Mouse (Mus musculus): Measurements from ENCODE around the gene Dpp6.
A peak's percentile ranks its signal among the peaks of the same experiment; 100 is the strongest.

Dpp6 gene

DNA sequence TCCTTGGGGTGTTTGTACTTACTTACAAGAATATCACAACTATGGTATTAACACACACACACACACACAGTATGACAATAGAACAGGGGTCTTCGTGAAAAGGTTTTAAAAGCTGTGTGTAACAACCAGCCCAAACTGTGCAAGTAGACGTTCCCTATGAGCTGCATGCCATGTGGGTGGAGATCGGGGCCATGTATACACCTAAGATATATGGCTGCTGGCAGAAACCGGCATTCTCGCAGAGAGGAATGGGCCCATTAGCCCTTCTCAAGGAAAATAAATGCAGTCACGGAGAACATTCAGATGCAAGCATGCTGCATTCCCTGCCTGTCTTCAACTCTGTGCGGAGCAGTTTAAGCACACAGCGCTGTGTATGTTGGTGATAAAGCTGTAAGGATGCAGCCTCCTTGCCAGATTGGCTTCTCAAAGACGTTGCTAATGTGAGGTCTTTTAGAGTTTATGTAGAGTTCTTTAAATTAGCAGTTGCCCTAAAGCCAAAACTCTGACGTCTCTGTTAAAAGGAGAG, 461.2 kb downstream of the Dpp6 start:
- no peak for DNase-seq (ENCODE audit: low spot score in 2 of 2)

- no peak for DNase-seq (ENCODE audit: low spot score in 2 of 2)
Observed at GRCm38 (mm10) chr5:27286876-27287275, 469.9 kb downstream of the Dpp6 start.

DNA sequence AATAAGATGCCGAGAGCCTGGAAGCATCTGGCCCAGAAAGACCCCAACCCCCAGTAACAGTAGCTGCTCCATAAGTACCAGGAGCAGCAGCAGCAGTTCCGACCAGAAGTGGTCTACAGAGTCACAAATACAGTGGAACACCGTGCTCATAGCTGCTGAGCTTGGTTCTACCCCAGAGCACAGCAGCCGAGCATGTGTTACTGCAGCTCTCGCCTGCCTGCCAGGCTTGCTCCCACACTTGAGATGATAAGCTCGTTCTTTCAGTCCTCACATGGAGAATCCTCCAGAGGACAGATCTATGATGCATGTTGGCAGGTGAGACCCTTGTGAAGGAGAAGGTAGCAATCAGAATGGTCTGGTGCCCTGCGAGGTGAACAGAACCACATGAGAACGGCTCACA, 474.4 kb downstream of the Dpp6 start:
- DNase-seq (ENCODE audit: low spot score in 2 of 2): no peak

DNA sequence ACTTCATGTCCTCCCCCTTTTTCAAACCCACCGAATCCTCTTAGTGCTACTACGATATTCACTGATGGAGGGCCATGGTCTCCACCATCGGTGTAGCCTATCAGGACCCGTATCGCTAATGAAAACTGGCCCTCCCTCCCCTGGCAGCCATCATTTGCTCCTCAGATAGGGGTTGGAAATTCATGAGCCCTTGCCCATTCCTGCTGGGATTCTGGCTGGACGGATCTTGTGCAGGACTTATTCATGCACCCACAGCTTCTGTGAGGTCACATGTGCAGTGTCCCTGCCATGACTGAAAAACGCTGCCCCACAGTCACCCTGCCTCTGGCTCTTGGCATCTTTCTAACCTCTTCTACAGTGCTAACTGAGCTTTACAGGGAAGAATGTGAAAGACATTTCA, 475.2 kb downstream of the Dpp6 start:
- no peak for DNase-seq (ENCODE audit: low spot score in 2 of 2)

- no peak for DNase-seq (ENCODE audit: low spot score in 2 of 2)
Observed at GRCm38 (mm10) chr5:27304115-27304514, 487.1 kb downstream of the Dpp6 start.

DNA sequence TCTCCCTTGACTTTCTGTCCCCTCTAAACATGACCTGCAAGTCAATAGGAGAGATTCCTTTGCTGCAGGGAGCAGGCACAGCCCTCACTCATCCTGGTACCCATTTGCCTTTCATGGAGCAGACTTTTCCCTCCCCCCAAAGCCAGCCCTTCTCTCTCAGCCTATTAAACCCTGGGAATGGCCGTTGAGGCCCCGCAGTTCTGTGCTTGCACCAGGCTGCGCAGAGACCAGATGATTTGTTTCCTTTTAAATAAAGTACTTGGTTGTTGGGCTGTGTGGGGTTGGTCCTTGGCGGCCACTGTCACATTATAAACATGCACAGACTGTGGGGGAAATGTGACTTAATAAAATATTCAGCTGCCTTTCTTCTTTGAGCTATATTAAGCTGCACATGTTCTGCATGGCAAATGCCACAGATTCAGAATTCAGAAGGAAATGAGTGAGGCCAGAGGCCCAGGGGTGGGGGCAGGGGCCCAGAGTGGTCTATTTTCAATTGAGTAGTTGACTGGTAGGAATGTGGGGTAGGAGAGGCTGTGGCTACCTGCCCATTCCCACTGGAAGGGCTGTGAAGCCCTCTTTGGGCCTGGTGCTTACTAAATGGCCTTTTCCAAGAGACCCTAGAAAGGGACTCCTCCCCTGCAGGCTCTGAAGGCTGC, 489.6 kb downstream of the Dpp6 start:
- DNase-seq (ENCODE audit: low spot score in 2 of 2): peak; percentile 21 to 22

- no peak for DNase-seq (ENCODE audit: low spot score in 2 of 2)
Observed at GRCm38 (mm10) chr5:27310217-27310616, 493.2 kb downstream of the Dpp6 start.

DNA sequence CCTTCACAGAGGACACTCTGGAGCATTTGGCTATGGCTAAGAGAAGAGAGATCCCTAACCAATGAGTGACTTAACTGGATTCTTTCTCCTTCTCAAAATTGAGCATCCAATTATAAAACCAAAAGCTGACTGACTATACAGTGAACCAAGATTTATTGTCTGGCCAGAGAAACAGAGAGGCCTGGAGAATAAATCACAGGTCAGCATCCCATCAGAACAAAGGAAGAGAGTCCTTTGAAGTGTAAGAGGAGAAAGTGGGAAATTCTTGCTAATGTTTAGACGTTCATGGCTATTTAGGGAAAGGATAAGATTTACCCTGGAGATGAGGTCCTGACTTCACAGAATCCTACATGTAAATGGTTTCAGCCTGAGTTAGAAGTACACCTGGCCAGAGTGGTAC, 499.7 kb downstream of the Dpp6 start:
- no peak for DNase-seq (ENCODE audit: low spot score in 2 of 2)

GRCm38 (mm10) chr5:27317264-27317663, 500.3 kb downstream of the Dpp6 start:
- no peak for DNase-seq (ENCODE audit: low spot score in 2 of 2)

DNA sequence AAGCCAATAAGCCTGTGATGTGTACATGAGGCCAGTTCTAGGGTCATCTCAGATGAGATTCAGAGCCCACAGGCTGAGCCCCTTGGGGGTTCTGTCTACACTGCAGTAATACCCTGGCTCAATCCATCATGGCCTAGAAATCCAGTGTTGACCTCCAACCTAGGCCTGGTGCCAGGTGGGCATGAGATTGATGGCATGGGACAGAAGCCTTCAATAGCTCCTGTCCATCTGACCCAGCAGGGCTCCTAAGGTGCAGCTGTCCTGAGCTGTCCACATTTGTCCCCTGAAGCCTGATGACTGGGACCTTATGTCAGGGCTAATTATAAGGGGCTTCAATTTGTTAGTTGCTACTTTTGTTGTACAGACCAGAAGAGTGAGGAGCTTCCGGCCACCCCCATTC, 500.8 kb downstream of the Dpp6 start:
- no peak for DNase-seq (ENCODE audit: low spot score in 2 of 2)

DNA sequence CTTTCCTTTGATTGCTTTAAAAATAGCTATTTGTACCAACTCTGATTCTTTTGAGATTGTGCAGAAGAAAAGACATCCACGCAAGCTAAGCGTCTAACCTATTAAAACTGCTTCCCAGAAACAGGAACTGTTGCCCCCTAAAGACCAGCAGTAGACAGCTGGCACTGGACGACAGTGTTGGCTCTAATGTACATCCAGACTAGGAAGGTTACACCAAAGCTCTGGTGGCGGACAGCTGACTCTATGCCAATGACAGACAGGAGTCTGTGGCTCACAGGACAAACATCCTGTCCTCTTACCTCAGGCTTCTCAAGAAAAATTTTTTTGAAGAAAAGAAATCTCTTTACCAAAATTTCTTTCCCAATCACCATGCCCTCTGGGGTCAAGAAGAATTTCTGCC, 502.7 kb downstream of the Dpp6 start:
- no peak for DNase-seq (ENCODE audit: low spot score in 2 of 2)

DNA sequence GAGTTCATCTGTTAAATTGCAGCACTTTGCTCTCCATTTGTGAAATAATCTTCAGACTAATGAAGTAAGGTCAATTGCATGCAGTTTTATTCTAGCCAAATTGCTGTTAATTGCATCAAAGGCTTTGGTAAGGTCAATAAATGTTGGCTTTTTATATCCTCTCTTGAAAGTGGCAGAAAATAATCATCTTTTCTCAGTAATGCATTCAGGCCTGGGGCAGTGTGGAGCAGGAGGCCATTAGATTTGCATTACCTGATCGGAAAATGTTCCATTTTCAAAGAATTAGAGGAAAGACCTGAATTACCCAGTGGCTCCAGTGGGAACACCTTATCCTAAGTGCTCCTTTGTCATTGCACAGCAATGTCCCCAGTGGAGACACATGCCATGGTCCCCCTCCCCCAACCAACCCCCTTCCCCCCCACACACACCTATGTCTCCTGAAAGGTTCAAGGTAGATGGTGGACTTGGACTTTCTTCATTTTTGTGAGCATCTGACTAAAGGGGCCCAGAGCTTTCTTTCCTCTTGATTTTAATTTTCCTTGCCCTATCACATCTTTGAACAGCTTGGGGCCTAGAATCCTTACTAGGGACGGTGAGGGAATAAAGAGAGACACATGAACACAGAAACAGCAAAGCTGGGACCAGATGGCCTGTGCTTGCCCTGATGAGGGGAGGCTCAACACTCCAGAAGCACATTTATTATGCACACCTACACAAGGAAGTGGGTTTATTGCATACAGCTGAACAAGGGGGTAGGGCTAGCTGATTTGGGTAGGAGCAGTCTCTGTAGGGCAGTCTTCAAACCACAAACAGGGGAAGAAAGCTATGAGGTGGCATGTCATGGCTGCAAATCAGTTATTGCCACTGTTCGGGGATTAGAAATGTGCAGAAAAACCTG, 506.1 kb downstream of the Dpp6 start:
- no peak for DNase-seq (ENCODE audit: low spot score in 2 of 2)

GRCm38 (mm10) chr5:27324346-27324928, 507.4 kb downstream of the Dpp6 start:
- DNase-seq (ENCODE audit: low spot score in 2 of 2): peak in 1 of 2 experiments; percentile 13

GRCm38 (mm10) chr5:27336698-27337097, 519.7 kb downstream of the Dpp6 start:
- DNase-seq (ENCODE audit: low spot score in 2 of 2): no peak

- DNase-seq (ENCODE audit: low spot score in 2 of 2): no peak
Observed at GRCm38 (mm10) chr5:27339196-27340030, 522.4 kb downstream of the Dpp6 start.

DNA sequence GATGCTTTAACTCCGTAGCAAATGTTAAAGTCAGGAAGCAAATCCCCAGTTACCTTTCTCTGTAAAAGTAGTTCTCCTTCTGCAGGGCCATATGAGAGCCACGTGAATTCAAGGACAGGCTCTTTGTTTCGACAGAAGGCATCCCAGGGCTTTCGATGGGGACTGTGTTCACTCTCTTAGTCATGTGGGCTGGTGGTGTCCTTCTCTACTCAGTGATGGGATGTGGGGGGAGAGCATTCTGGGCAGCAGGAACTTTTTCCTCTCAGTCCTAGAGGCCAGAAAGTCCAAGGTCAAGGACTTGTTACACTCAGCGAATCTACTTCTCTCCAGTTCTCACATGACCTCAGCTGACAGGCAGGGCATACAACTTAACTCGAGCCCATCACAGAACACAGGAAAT, 525.3 kb downstream of the Dpp6 start:
- no peak for DNase-seq (ENCODE audit: low spot score in 2 of 2)

- DNase-seq (ENCODE audit: low spot score in 2 of 2): no peak
Observed at GRCm38 (mm10) chr5:27343626-27344025, 526.6 kb downstream of the Dpp6 start.

DNA sequence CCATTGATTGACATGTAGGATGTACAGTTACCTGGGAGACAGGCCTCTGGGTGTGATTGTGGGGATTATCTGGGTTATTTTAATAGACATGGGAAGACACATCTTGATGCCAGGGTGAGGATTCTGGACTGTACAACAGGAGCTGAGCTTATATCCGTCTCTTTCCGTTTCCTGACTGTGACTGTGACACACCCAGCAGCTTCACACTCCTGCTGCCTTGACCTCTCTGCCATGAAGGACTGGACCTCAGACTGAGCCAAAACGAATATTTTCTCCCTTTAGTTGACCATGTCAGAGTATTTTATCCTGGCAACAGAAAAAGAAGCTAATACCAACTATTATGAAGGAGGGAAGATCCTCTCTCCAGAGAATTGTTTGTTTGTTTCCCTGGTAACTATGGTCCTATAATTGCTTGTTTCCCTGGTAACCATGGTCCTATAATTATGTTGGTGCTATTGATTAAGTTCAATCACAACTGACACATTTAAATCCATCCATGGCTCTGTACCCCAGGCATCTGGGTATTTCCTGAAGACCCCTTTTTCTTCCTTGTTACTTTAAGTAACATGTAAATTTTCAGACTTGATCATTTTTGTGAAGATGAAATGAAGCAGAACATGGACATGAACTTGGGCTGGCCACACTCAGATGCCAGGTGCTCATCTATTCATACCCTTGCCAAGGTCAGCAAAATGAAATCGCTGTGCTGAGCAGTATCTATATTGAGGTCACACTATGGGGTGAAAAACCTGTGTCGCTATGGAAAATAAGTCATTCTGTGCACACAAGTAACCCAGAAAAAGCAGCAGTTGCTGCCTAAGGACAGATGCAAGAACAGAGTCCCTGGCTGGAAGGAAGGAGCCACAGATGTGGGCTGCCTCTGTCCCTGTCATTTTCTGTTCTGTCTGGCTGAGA, 531.4 kb downstream of the Dpp6 start:
- DNase-seq (ENCODE audit: low spot score in 2 of 2): no peak

DNA sequence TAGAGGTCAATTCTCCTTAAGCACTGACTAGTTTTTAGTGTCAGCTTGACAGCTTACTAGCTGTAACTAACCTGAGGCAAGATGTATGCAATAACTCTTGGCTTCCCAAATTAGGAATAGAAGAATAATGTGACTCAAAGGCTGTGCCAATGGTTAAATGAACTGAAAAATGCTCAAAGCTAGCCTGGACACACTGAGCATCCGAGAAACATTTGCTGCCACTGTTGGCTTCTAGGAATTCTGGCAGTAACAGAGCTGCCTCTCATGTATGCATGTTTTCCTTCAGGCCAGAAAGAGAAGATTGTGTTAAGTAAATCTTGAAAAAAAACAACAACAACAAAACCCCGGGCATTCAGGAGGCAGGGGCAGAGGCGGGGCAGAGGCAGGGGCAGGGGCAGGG, 540.6 kb downstream of the Dpp6 start:
- DNase-seq (ENCODE audit: low spot score in 2 of 2): no peak

- DNase-seq (ENCODE audit: low spot score in 2 of 2): no peak
Observed at GRCm38 (mm10) chr5:27365946-27366345, 548.9 kb downstream of the Dpp6 start.

GRCm38 (mm10) chr5:27370814-27371213, 553.8 kb downstream of the Dpp6 start:
- DNase-seq (ENCODE audit: low spot score in 2 of 2): no peak
